Mouse (Mus musculus) neutrophil, adult 5-6 weeks (primary cell): ENCODE results near the gene Olfr1309. TPM values are rescaled to one million over a fixed set of nuclear protein-coding genes. Genes with fewer than 3 reads are reported as not detected.
"Not testable (repeated sequence)": the region's sequence is repeated elsewhere in the genome, so short reads cannot be mapped to it uniquely, and the experiment has no call there.

Experiments used
- ATAC-seq: fragments of 151-379, 151-347 bp; 2 replicates; pipeline ENCODE4 v1.8.0; 2017; ENCODE audit warnings: mild to moderate bottlenecking, moderate TSS enrichment; ENCODE audit not compliant: insufficient number of reproducible peaks, poor library complexity, low FRiP score, severe bottlenecking; ENCODE audit errors: extremely low read depth
- total RNA-seq: library from RNA; stranded (forward); fragments of 200-1000 nt; gene quantifications from 2 replicates; pipeline ENCODE4 v1.2.3, GENCODE M21; 2017

Olfr1309 gene
- total RNA-seq, result not detected in 2 replicates

DNA sequence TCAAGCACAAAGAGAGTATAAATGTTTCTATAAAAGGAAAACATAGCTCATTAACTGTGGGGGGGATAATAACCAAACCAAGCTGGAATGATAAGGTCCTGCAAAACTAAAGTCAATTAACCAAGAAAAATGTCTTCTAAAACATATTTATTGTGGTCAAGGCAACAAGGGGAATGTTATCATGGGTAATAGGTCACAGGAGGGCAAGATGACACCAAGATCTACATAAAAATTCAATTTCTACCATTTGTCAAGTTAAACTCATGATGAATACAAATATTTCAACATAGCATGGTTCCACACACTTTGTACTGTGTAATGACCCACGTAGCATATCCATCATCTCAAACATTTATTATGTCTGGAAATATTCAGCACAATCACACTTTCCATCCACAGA lies at the start of gene Olfr1309:
TSS of gene Olfr1309 (minus strand) at position 101 of the 400 bp plus-strand sequence.
- no peak for ATAC-seq

DNA sequence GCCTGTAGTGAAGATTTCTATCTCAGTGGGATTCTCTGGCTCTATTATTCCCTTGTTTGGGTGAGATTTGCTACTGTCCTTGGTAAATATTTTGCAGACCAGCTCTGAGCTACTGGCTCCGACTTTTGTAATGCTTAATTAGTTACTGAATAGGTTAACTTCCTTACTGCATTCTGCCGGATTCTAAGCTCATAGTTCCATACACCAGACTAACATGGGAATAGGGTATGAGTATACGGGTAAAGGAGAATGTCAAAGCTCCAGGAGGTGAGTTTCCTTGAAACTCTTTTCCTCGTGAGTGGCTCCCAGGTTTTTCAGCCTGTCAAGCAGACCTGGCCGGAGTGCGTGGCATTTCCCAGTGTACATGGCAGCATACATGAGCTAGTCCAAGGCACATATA lies 36.9 kb upstream of the Olfr1309 start:
- not testable (repeated sequence) for ATAC-seq

DNA sequence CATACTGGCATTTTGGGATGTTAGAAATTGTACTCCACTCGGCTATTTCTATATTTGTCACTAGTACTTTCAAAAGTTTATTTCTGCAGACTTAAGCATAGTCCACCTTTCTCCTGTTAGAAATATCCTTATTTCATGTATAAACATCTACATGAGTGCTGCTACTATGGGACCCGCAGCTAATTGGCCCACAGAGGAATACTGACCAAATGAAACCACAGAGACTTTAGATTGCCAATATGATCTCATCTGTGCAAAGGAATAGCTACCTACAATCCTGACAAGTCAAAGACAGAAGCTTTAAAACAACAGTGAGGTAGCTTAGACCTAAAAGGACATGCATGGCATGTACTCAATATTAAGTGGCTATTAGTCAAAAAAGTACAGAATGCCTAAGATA lies 34.2 kb upstream of the Olfr1309 start, which contains the start of gene Olfr1311:
TSS of gene Olfr1311 (minus strand) at position 101 of the 400 bp plus-strand sequence.
- no peak for ATAC-seq

DNA sequence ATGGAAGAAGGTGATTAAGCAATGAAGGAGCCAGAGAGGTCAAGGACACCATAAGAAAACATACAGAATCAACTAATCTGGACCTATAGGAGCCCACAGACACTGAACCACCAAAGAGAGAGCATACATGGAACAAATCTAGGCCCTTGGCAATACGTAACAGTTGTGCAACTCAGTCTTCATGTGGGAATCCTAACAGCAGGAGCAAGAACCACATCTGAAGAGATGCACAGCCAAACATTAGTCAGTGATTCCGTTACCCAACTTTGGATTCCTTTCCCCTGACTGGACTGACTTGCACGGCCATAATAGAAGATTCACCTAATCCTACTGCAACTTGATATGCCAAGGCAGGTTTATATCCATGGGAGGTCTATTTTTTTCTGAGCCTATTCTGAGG lies 24.8 kb upstream of the Olfr1309 start:
- no peak for ATAC-seq

DNA sequence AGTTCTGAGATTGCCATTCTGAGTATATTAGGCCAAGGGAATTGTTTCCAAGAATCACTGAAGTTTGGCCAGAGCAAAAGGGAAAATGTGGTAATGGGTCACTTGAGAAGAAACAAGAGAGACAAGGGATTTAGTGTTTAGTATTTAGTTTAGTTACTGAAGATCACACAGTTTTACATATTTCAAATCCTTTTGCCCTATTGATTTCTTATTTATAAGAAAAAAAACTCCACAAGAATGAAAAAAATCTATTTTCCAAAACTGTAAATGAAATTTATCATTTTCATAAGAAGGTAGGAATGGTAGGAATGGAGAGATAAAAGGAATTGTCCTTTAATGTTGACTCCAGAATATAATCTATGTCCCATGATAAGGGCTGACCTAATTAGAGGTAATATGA lies 22.5 kb upstream of the Olfr1309 start, which contains the start of gene Olfr1310:
TSS of gene Olfr1310 (minus strand) at position 101 of the 400 bp plus-strand sequence.
- no peak for ATAC-seq

DNA sequence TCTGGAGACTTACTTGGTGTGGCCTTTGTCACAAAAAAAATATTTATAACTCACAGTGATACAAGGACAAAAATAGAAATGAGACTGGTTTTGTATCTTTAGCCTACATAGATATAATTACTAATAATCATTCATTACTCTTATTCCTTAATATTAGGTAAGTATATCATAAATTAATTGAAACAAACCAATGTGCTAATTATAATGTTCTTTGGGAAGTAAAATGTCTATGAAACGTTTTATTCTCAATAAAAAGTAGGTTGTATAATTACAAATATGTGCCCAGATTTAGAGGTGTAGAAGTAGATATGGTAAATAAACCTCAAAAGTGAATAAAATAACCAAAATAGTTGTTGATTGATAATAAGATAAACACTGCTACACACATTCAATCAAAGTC lies 25.2 kb downstream of the Olfr1309 start, which contains the start of gene Olfr1308:
TSS of gene Olfr1308 (minus strand) at position 101 of the 400 bp plus-strand sequence.
- ATAC-seq, result no peak

DNA sequence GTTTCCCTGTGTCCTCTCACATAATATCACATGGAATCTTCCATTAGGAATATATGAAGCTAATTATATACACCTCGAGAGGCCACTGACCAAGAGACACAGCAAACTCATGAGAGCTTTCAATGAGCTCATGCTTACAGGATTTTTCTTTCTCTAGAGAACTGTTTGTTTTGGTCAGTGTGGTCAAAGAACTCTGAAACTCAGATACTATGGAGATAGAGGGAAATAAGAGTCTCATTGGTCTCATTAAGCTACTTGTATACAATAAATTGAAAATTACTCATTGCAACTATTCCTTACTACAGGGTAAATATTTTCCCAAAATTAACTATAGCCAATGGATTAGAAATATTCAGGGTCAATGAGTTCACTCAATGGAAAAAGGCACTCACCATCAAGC lies 40.7 kb downstream of the Olfr1309 start, which contains the start of gene Olfr1307:
TSS of gene Olfr1307 (minus strand) at position 101 of the 400 bp plus-strand sequence.
- no peak for ATAC-seq

Other genes starting within 250 kb of the Olfr1309 start
- not detected in 2 replicates for gene Olfr1301, start 239.3 kb downstream of the Olfr1309 start, total RNA-seq
- gene Olfr1302, start 212.9 kb downstream of the Olfr1309 start, total RNA-seq, result 0.25 TPM in 1 of 2 replicates, not detected in the other
- gene Olfr1303, start 169.9 kb downstream of the Olfr1309 start, total RNA-seq, result not detected in 2 replicates
- gene Olfr1305, start 113.1 kb downstream of the Olfr1309 start, total RNA-seq, result not detected in 2 replicates
- not detected in 2 replicates for gene Olfr1306, start 74.0 kb downstream of the Olfr1309 start, total RNA-seq
- gene Olfr1307, start 40.8 kb downstream of the Olfr1309 start, total RNA-seq, result under 0.01 and 0.12 TPM in 2 replicates
- gene Olfr1308, start 25.3 kb downstream of the Olfr1309 start, total RNA-seq, result not detected in 2 replicates
- gene Olfr1310, start 22.4 kb upstream of the Olfr1309 start, total RNA-seq, result 1.4 TPM in 1 of 2 replicates, not detected in the other
- gene Olfr1311, start 34.1 kb upstream of the Olfr1309 start, total RNA-seq, result not detected in 2 replicates
- gene Olfr1312, start 60.0 kb upstream of the Olfr1309 start, total RNA-seq, result not detected in 2 replicates
- gene Olfr1313, start 87.6 kb upstream of the Olfr1309 start, total RNA-seq, result not detected in 2 replicates
- gene Olfr1314, start 106.5 kb upstream of the Olfr1309 start, total RNA-seq, result not detected in 2 replicates
- not detected in 2 replicates for gene Olfr1315-ps1, start 125.2 kb upstream of the Olfr1309 start, total RNA-seq
- gene Olfr1316, start 144.7 kb upstream of the Olfr1309 start, total RNA-seq, result not detected in 2 replicates
- gene Olfr1317, start 150.0 kb upstream of the Olfr1309 start, total RNA-seq, result not detected in 2 replicates
- not detected in 2 replicates for gene Olfr1318, start 163.9 kb upstream of the Olfr1309 start, total RNA-seq
- gene Lpcat4, start 249.2 kb upstream of the Olfr1309 start, total RNA-seq, result 12.5 and 19.2 TPM in 2 replicates